Mouse (Mus musculus): Measurements from ENCODE around the gene Sprr2f. TPM values are rescaled to one million over a fixed set of nuclear protein-coding genes. Genes with fewer than 3 reads are reported as not detected.

Sprr2f gene
- total and polyA plus RNA-seq, 3 experiments, result not detected

GRCm38 (mm10) chr3:92338840-92339239, 26.1 kb upstream of the Sprr2f start, which contains the start of gene Sprr2d:
Sprr2d (plus strand) TSS chr3:92339140.
- H3K36me3 ChIP-seq (replicated peaks in 1 of 2; ENCODE audit: control insufficient read depth in 1 of 2, insufficient read depth in 1 of 2, low read length in 1 of 2), result no peaks in the 10 kb centered on the region

GRCm38 (mm10) chr3:92351843-92352242, 13.1 kb upstream of the Sprr2f start, which contains the start of gene Sprr2e:
Sprr2e (plus strand) TSS chr3:92352143.
- Histone ChIP-seq H3K4me2 (ENCODE audit: insufficient read depth, low read depth, poor library complexity, severe bottlenecking) (no peak within 1 kb of the TSS), H3K4me3 (replicated peaks in 1 of 3; ENCODE audit: low read depth in 2 of 3, low read length in 2 of 3, poor library complexity in 1 of 3) (no peak within 1 kb of the TSS), H3K36me3 (replicated peaks in 1 of 2; ENCODE audit: control insufficient read depth in 1 of 2, insufficient read depth in 1 of 2, low read length in 1 of 2) (no peaks in the 10 kb centered on the region), H3K9me3 (replicated peaks; ENCODE audit: low read length) (peaks cover 18% of the 10 kb centered on the region), H3K4me1 (ENCODE audit: control insufficient read depth in 1 of 2, insufficient read depth in 2 of 2) (no peaks in the 10 kb centered on the region), H3K79me2 (replicated peaks; ENCODE audit: control insufficient read depth, extremely low read depth, insufficient read depth, poor library complexity, severe bottlenecking) (no peaks in the 10 kb centered on the region), H3K27ac (ENCODE audit: insufficient read depth, low read depth) (no peak within 1 kb of the TSS), H3K27me3 (replicated peaks) (no peaks in the 10 kb centered on the region), H3K9ac (ENCODE audit: insufficient read depth, low read depth) (no peak within 1 kb of the TSS)
- in situ Hi-C loops (cut with MboI; ENCODE audit: low pct_ligation_motif_present, low pct_unique_long_range_greater_than_20kb, low sequenced_read_pairs), result no loop called here
- dilution Hi-C loops (cut with MboI; ENCODE audit: extremely low pct_ligation_motif_present, extremely low pct_unique_long_range_greater_than_20kb, low sequenced_read_pairs), result no loop called here
- no peak for DNase-seq (ENCODE audit: extremely low read depth)
- TF ChIP-seq JUN (IDR thresholded peaks at IDR 0.05; ENCODE audit: insufficient read depth, low read depth, low read length) (no peak), PAX5 (IDR thresholded peaks at IDR 0.05; ENCODE audit: low read length) (no peak), EP300 (IDR thresholded peaks at IDR 0.05; ENCODE audit: low read length) (no peak), MEF2A (IDR thresholded peaks at IDR 0.05; ENCODE audit: borderline replicate concordance, low read depth, low read length) (no peak)

More at GRCm38 (mm10) chr3:92338840-92339239, 26.1 kb upstream of the Sprr2f start, which contains the start of gene Sprr2d:
- no peak for TF ChIP-seq NELFE (IDR thresholded peaks at IDR 0.05; ENCODE audit: low read depth, low read length)
- no peak for TF ChIP-seq HCFC1 (IDR thresholded peaks at IDR 0.05; ENCODE audit: low read depth, low read length)
- TF ChIP-seq ZNF384 (IDR thresholded peaks at IDR 0.05; ENCODE audit: low read depth, low read length), result no peak
- TF ChIP-seq NRF1 (IDR thresholded peaks at IDR 0.05; ENCODE audit: low read depth, low read length), result no peak
- no peak for TF ChIP-seq POLR2A (IDR thresholded peaks at IDR 0.05; ENCODE audit: low read depth, low read length)
- no peak for TF ChIP-seq GABPA (IDR thresholded peaks at IDR 0.05; ENCODE audit: insufficient replicate concordance, low read depth, low read length)
- Histone ChIP-seq H3K27ac (ENCODE audit: insufficient read depth, low read depth) (no peak within 1 kb of the TSS), H3K27me3 (replicated peaks) (no peaks in the 10 kb centered on the region), H3K9me3 (replicated peaks; ENCODE audit: low read length) (peaks cover 24% of the 10 kb centered on the region), H3K4me3 (replicated peaks in 1 of 3; ENCODE audit: low read depth in 2 of 3, low read length in 2 of 3, poor library complexity in 1 of 3) (no peak within 1 kb of the TSS), H3K4me2 (ENCODE audit: insufficient read depth, low read depth, poor library complexity, severe bottlenecking) (no peak within 1 kb of the TSS), H3K79me2 (replicated peaks; ENCODE audit: control insufficient read depth, extremely low read depth, insufficient read depth, poor library complexity, severe bottlenecking) (no peaks in the 10 kb centered on the region), H3K9ac (ENCODE audit: insufficient read depth, low read depth) (no peak within 1 kb of the TSS), H3K4me1 (ENCODE audit: control insufficient read depth in 1 of 2, insufficient read depth in 2 of 2) (no peaks in the 10 kb centered on the region)
- in situ Hi-C loops (cut with MboI; ENCODE audit: low pct_ligation_motif_present, low pct_unique_long_range_greater_than_20kb, low sequenced_read_pairs) (no loop called here), dilution Hi-C loops (cut with MboI; ENCODE audit: extremely low pct_ligation_motif_present, extremely low pct_unique_long_range_greater_than_20kb, low sequenced_read_pairs) (no loop called here)
- no peak for DNase-seq (ENCODE audit: extremely low read depth)

- DNase-seq (ENCODE audit: extremely low read depth), result no peak
- Histone ChIP-seq H3K27ac (ENCODE audit: insufficient read depth, low read depth) (no peak overlapping the region), H3K9me3 (replicated peaks; ENCODE audit: low read length) (peaks cover 23% of the 10 kb centered on the region), H3K4me2 (ENCODE audit: insufficient read depth, low read depth, poor library complexity, severe bottlenecking) (no peak overlapping the region), H3K4me1 (ENCODE audit: control insufficient read depth in 1 of 2, insufficient read depth in 2 of 2) (no peaks in the 10 kb centered on the region), H3K4me3 (replicated peaks in 1 of 3; ENCODE audit: low read depth in 2 of 3, low read length in 2 of 3, poor library complexity in 1 of 3) (no peak overlapping the region), H3K79me2 (replicated peaks; ENCODE audit: control insufficient read depth, extremely low read depth, insufficient read depth, poor library complexity, severe bottlenecking) (no peaks in the 10 kb centered on the region), H3K27me3 (replicated peaks) (no peaks in the 10 kb centered on the region), H3K36me3 (replicated peaks in 1 of 2; ENCODE audit: control insufficient read depth in 1 of 2, insufficient read depth in 1 of 2, low read length in 1 of 2) (no peaks in the 10 kb centered on the region), H3K9ac (ENCODE audit: insufficient read depth, low read depth) (no peak overlapping the region)
- no peak for TF ChIP-seq MAZ (IDR thresholded peaks at IDR 0.05; ENCODE audit: low read depth, low read length)
- no peak for TF ChIP-seq E2F4 (IDR thresholded peaks at IDR 0.05; ENCODE audit: insufficient replicate concordance, low read depth, low read length)
- TF ChIP-seq NELFE (IDR thresholded peaks at IDR 0.05; ENCODE audit: low read depth, low read length), result no peak
- no peak for TF ChIP-seq RCOR1 (conservative IDR thresholded peaks at IDR 0.05; ENCODE audit: low read depth, low read length)
- TF ChIP-seq CHD1 (IDR thresholded peaks at IDR 0.05; ENCODE audit: low read depth, low read length), result no peak
- TF ChIP-seq TCF12 (IDR thresholded peaks at IDR 0.05; ENCODE audit: low read depth, low read length), result no peak
- dilution Hi-C loops (cut with MboI; ENCODE audit: extremely low pct_ligation_motif_present, extremely low pct_unique_long_range_greater_than_20kb, low sequenced_read_pairs), result no loop called here
- in situ Hi-C loops (cut with MboI; ENCODE audit: low pct_ligation_motif_present, low pct_unique_long_range_greater_than_20kb, low sequenced_read_pairs), result no loop called here
Observed at GRCm38 (mm10) chr3:92361619-92362018, 3.4 kb upstream of the Sprr2f start.
